Mouse (Mus musculus): ENCODE measurements around the gene Gcnt2. TPM values are rescaled to one million over a fixed set of nuclear protein-coding genes. Genes with fewer than 3 reads are reported as not detected.
"Not testable (repeated sequence)": the region's sequence is repeated elsewhere in the genome, so short reads cannot be mapped to it uniquely, and the experiment has no call there.

Gcnt2 gene
- total RNA-seq, 1 experiment from 2014 or later: 42.3 TPM

- ATAC-seq (replicated peaks; ENCODE audit: low read depth, poor library complexity, severe bottlenecking): no peak
Measured at GRCm38 (mm10) chr13:40901263-40901662, 41.7 kb downstream of the Gcnt2 start.

DNA sequence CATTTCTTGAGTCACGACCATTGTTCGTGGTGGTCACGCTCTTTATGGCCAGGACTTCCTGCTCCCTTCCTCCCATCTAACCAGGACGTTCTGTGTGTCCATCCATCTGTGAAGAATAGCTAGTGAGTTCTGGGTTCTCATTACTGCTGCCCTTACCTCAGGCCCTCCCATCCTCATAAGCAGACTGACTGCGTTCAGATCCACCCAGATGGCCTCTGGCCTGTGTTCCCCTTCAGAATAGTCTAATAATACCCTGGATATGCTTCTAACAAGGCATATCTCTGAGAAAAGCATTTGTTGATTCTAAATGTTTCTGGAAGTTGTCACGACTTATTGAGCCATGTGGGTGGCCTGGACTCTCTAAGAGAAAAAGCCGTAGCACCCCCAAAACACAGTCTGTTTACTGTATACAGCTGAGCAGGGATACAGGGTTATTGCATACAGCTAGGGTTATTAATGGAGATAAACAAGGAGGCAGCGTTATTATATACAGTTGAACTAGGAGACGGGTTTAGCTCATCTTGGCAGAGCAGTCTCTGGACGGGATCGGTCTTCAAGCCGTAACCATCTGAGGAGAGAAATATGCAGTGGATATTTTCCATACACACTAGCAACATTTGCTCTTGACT lies 42.4 kb downstream of the Gcnt2 start:
- no peak for ATAC-seq (replicated peaks; ENCODE audit: low read depth, poor library complexity, severe bottlenecking)

DNA sequence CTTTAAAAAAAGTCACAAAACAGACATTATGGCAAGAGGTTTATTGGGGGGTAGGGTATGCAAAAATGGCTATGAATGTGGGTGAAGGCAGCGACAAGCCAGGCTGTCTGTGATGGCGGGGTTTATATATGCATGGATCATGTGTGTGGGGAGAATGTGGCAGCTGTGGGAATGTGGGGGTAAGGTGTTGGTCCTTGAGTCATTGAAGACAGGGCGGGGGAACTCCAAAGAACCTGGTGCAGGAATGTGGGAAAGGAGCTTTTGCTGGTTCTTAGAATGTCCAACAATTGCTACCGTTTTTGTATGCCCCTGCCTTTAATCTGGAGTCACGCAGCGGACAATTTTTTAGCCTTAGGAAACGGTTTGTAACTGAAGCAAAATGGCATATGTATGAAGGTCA lies 44.5 kb downstream of the Gcnt2 start:
- ATAC-seq (replicated peaks; ENCODE audit: low read depth, poor library complexity, severe bottlenecking): no peak

DNA sequence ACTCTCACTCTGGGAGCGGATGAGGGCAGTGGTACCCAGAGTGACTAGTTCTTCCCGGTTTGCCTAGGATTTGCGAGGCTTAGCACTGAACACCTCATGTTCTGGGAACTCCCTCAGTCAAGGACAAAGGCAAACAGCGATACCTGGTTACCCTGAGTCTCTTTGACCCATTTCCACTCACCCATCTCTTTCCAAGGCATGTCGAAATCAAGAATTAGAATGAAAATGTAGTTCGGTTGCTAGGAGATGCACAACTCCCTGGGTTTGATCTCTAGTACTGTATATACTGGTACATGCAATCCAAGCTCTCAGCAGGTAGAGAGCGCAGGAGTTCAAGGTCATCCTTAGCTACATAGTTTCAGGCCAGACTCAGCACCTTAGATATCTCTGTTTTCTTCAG lies 47.0 kb downstream of the Gcnt2 start:
- no peak for ATAC-seq (replicated peaks; ENCODE audit: low read depth, poor library complexity, severe bottlenecking)

DNA sequence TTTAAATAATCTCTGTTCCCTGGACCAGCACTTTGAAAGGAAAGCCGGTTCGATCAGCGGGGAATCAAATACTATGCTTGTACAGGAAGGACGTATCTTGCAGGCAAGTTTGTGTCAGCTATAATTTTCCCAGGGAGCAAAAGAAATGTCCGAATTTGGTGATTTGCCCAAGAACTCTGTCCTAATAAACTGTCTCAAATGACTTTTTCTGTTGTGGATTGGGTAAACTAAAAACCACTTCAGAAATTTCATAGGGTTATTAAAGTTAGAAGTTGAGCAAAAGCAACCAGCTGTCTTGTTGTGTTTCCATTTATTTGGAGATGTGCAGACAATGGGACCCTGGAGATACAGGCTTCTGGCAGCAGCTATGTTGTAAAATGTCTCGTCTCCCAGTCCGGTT lies 47.7 kb downstream of the Gcnt2 start:
- ATAC-seq (replicated peaks; ENCODE audit: low read depth, poor library complexity, severe bottlenecking): no peak

- ATAC-seq (replicated peaks; ENCODE audit: low read depth, poor library complexity, severe bottlenecking): no peak; the same call in 1 of the 2 replicates
Measured at GRCm38 (mm10) chr13:40908044-40908443, 48.5 kb downstream of the Gcnt2 start.

DNA sequence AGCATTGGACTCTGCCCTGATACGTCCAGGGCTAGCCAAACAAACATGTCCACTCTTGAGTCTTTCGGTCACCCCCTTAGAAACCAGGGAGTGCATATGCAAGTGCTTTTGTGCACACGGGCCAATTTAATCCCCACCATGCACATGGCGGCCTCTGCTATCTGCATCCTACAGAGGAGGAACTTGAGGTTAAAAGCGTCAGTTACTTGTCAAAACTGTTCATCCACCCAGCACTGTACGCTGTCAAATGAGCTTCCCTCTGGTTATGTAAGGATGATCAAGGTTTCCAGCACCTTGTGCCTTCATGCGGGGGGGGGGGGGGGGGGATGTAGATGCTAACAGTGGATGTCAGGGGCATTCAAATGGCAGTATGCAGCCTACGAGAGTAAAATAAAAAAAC lies 49.5 kb downstream of the Gcnt2 start:
- ATAC-seq (replicated peaks; ENCODE audit: low read depth, poor library complexity, severe bottlenecking): peak; percentile 93

- ATAC-seq (replicated peaks; ENCODE audit: low read depth, poor library complexity, severe bottlenecking): no peak
Measured at GRCm38 (mm10) chr13:40910047-40910446, 50.5 kb downstream of the Gcnt2 start.

GRCm38 (mm10) chr13:40911951-40912350 lies 52.4 kb downstream of the Gcnt2 start:
- ATAC-seq (replicated peaks; ENCODE audit: low read depth, poor library complexity, severe bottlenecking): no peak

GRCm38 (mm10) chr13:40913395-40914018 lies 54.0 kb downstream of the Gcnt2 start:
- no peak for ATAC-seq (replicated peaks; ENCODE audit: low read depth, poor library complexity, severe bottlenecking)

DNA sequence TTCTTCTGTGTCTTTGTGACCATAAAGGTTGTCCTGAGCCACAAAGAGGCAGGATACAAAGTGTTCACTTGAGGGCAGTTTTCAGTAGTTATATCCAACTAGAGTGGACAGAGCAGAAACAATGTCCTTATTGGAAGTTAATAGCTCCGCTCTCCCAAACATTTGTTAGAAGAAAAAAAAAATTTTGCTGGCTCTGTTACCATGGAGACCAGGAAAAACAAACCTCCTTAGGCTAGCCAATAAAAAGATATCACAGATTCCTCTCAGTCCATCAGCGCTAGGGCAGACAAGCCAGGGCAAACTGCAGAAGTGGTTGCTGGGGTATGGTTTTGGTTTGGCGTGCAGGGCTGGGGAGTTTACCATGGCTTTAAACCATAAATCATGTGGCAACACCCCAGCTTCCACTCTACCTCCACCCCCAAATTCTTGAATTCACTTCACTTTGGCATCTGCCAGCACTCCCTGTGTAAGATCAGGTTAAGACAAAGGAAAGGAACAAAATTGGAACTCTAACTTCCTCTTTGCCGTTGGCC lies 54.6 kb downstream of the Gcnt2 start:
- peak; percentile 68 for ATAC-seq (replicated peaks; ENCODE audit: low read depth, poor library complexity, severe bottlenecking)

GRCm38 (mm10) chr13:40916321-40917160 lies 57.0 kb downstream of the Gcnt2 start:
- no peak for ATAC-seq (replicated peaks; ENCODE audit: low read depth, poor library complexity, severe bottlenecking)

- peak; percentile 26 for ATAC-seq (replicated peaks; ENCODE audit: low read depth, poor library complexity, severe bottlenecking)
Measured at GRCm38 (mm10) chr13:40917161-40918091, 57.9 kb downstream of the Gcnt2 start.

DNA sequence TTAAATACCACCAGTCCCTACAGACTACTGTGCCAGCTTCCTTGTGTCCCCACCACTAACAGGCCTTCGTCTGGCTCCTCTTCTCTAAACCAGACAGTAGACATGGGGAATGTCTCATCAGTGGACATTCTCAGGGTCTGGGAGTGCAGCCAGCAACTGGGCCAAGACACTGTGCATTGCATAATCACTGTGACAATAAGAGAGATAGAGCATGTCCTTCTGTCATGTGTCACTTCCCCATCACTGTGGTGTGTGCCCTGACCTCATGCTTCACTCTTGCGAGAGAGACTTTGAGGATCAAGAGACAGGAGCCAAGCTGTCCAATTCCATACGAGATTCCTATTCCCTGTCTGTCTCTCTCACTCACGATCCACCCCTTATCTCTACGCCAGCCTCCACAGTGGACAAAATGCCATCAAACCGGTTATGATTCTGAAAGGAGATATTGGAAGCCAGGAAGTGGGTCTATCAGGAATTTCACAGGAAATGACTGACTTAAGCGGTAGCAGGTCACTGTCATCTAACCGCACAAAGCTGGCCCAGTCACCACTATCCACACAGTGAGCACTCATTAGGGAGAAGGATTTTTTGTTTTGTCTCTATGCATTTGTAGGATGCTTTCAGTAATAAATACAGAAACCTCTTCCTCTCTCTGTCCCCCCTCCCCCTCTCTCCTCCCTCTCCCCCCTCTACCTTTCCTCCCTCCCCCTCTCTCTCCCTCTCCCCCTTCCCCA lies 61.9 kb downstream of the Gcnt2 start:
- peak; percentile 71 for ATAC-seq (replicated peaks; ENCODE audit: low read depth, poor library complexity, severe bottlenecking)

GRCm38 (mm10) chr13:40922311-40922877 lies 62.8 kb downstream of the Gcnt2 start:
- peak; percentile 26 for ATAC-seq (replicated peaks; ENCODE audit: low read depth, poor library complexity, severe bottlenecking)

GRCm38 (mm10) chr13:40923756-40924315 lies 64.3 kb downstream of the Gcnt2 start:
- ATAC-seq (replicated peaks; ENCODE audit: low read depth, poor library complexity, severe bottlenecking): no peak

GRCm38 (mm10) chr13:40928192-40928898 lies 68.8 kb downstream of the Gcnt2 start:
- 0 out of 2 replicates have a peak, but pooled peaks have one; percentile 4 for ATAC-seq (replicated peaks; ENCODE audit: low read depth, poor library complexity, severe bottlenecking)

- ATAC-seq (replicated peaks; ENCODE audit: low read depth, poor library complexity, severe bottlenecking): not testable (repeated sequence)
Measured at GRCm38 (mm10) chr13:40931871-40932270, 72.3 kb downstream of the Gcnt2 start.
